Mouse (Mus musculus) layer of hippocampus, adult 11-12 months (tissue): ENCODE measurements at regions not wholly inside any gene's neighbourhood (a gene's known extent, or its start where the extent isn't known, plus 50 kb on each side); places are given as distances from the start of the nearest gene placed in this dataset.

ENCODE experiments used
- DNase-seq: peaks from one replicate; pipeline ENCODE4 v3.0.0; 2022; ENCODE audit warnings: low spot score

DNA sequence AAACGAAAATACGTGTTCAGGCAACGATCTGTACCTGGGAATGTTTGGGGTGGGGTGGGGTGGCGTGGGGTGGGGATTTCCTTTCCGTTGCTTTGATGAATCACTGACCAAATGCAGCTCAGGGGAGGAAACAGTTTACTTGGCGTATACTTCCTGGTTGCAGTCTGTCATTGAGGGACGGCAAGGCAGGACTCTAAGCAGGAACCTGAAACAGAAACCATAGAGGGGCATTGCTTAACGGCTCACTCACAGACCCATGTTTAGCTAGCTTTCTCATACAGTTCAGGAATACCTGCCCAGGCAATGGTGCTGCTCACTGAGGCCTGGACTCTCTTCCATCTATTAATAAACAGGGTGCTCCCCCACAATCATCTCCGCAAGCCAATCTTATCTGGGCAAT, 55.1 kb upstream of the Smox start:
- no peak for DNase-seq

- no peak for DNase-seq
Measured at GRCm38 (mm10) chr2:131430474-131430873, 60.8 kb upstream of the Smox start.

GRCm38 (mm10) chr2:131428089-131428488, 63.2 kb upstream of the Smox start:
- no peak for DNase-seq

DNA sequence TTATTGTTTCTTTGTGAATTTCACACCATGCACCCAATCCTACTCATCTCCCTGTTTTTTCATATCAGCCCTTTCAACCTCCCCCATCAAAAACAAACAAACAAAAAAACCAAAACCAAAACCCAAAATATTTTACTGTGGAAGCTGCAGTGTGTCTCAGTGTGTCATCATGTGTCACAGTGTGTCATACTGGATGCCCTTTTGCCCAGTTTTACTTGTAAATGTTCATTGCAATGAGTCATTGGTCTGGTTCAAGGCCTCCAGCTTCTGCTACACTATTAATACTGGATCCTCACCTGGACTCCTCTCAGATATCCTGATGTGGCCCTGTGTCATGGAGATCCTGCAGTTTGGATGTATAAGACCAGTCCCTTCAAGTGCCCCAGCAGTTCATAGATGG, 64.4 kb upstream of the Smox start:
- no peak for DNase-seq

DNA sequence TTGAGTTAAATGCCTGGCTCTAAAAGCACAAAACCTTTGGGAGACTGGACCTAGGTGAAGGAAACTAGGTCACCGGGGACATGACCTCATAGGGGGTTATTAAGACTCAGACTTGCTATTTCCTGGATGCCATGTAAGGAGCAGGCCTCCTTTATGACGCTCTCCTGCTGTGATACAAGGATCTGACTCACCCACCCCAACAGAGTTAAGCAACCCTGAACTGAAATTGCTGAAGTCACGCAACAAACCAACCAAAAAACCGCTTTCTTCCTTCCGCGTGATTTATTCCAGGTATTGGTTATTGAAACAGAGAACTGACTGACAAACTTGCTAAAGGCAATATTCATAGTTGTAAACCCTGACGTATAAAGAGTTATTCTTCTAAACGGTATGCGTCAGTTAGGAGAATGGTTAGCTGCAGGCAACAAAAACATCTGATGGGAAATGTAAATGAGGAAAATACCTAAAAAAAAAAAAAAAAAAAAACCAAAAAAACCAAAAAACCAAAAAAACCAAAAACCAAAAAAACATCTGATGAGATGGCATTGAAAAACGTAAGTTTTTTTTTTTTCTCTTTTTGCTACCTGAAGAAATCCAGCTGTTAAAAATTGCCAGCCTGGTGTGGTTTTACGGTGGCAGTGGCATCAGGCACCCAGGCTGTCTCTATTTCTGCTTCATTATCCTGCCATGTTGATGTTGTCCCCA, 67.5 kb upstream of the Smox start:
- no peak for DNase-seq

- DNase-seq, result peak; percentile 75
Measured at GRCm38 (mm10) chr2:131422907-131423445, 68.3 kb upstream of the Smox start.

DNA sequence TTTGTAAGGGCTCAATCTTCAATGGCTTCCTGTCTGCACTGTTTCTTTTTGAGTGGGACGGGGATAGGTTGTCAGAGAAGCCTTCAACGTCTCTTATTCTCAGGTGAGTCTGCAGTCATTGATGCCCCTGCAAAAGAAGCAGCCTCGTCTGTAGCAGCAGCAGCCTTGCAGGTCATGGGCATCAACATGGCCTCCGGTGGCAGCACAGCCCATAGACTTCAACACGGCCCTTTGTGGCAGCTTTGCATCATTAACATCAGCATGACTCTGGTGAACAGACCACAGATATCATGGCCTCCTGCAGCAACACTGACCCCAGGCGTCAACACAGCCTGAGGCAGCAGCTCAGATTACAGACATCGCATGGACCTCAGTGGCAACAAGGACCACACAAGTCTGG, 65.4 kb upstream of the Rnf24 start:
- no peak for DNase-seq

DNA sequence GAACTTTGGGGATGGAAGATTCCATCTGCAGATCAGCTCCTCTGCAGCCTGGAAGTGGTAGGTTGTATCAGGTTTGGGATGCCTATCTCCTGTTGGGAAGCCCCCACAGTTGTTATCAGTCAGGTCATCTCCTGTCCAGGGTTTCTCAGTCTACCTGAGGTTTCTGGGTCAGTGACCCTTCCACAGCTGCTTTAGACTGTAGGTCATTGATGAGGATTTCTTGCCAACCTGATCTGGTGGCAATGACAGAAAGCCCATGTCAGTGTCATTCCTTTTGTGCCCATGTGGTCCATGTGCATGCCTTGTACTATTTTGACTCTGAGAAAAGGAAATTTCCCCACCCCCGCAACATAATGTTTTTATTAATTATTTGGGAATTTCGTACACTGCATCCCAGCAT, 64.8 kb upstream of the Rnf24 start:
- DNase-seq, result no peak

DNA sequence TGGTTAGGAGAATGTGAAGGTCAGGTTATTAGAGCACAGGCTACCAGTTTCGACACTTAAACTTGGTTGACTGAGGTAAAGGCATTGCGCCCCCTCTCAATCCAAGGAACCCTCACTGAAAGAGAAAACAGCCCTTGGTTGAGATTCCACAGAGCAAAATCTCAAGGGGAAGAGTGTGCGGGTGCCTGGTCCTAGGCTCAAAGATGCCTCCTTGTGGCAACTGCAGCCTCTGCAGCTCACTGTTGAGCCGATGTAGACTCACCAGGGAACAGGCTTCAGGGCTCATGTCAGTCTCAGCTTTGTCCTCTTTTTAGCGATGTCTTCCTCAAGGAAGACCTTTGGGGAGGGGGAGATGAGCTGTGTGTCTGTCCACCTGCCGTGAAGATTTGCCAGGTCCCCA, 63.8 kb upstream of the Rnf24 start:
- peak; percentile 77 for DNase-seq

- no peak for DNase-seq
Measured at GRCm38 (mm10) chr2:131410906-131411520, 58.3 kb upstream of the Rnf24 start.

DNA sequence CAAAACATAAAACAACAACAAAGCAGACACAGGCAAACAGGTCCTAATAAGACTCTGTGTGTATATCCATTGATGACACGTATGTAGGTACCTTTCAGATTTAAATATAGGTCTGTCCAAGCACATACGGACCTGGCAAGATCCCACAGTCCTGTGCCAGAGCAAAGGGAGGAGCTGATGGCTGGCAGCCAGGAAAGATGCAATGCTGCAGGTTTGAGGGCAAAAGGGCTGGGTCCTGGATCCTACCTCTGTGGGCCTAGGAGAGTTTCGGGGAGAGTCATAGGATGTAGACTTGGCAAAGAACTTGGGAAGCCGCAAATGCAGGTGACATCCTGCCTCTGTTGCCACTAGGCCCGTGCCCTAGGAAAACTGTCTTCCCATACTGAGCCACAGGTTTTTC, 54.6 kb upstream of the Rnf24 start:
- no peak for DNase-seq

DNA sequence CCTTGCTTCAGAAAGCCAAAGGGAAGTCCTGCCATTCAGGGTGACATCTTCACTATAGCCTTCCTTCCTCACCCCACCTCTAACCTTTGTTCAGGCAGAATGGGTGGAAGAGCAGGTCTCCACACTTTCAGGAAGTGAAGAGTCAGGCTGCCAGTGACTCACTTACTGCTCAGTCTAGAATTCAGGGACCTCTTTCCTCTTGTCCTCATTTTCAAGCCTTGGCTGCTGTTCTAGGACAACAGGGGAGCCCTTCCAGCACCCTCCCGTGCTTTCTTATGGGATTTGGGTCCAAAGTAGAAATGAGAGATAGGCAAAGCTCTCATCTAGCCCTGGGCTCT, 51.5 kb upstream of the Rnf24 start:
- no peak for DNase-seq

- DNase-seq, result no peak
Measured at GRCm38 (mm10) chr2:131403543-131404217, 51.0 kb upstream of the Rnf24 start.
